Mouse (Mus musculus): ENCODE measurements around the gene Krtap1-4. TPM values are rescaled to one million over a fixed set of nuclear protein-coding genes. Genes with fewer than 3 reads are reported as not detected.
"Not testable (repeated sequence)": the region's sequence is repeated elsewhere in the genome, so short reads cannot be mapped to it uniquely, and the experiment has no call there.

Gene Krtap1-4
- total RNA-seq (2021): not detected
- long read RNA-seq, experiment 1: 0 reads
- long read RNA-seq, experiment 2: 0 reads

- no peak for DNase-seq
Measured at GRCm38 (mm10) chr11:99583245-99583704, at the start of gene Krtap1-4. Gene Krtap1-4 (minus strand): TSS chr11:99583654.

GRCm38 (mm10) chr11:99630890-99631289 is 47.4 kb upstream of the Krtap1-4 start:
- DNase-seq: no peak

- DNase-seq: no peak
Measured at GRCm38 (mm10) chr11:99628138-99628537, 44.7 kb upstream of the Krtap1-4 start, which contains the start of gene Krtap4-1. Gene Krtap4-1 (minus strand): TSS chr11:99628238.

- DNase-seq: no peak
Measured at GRCm38 (mm10) chr11:99620335-99620734, 36.9 kb upstream of the Krtap1-4 start, which contains the start of gene Gm11562. Gene Gm11562 (minus strand): TSS chr11:99620435.

- no peak for DNase-seq
Measured at GRCm38 (mm10) chr11:99614796-99615363, 31.4 kb upstream of the Krtap1-4 start, which contains the start of gene Krtap2-4. Gene Krtap2-4 (minus strand): TSS chr11:99614846.

- DNase-seq: not testable (repeated sequence)
Measured at GRCm38 (mm10) chr11:99610089-99610488, 26.6 kb upstream of the Krtap1-4 start, which contains the start of gene Gm11937. Gene Gm11937 (minus strand): TSS chr11:99610189.

- DNase-seq: no peak
Measured at GRCm38 (mm10) chr11:99609126-99609525, 25.7 kb upstream of the Krtap1-4 start.

GRCm38 (mm10) chr11:99603208-99603607 is 19.8 kb upstream of the Krtap1-4 start, which contains the start of gene Gm11938:
Gene Gm11938 (minus strand): TSS chr11:99603308.
- DNase-seq: not testable (repeated sequence)

GRCm38 (mm10) chr11:99597742-99598141 is 14.3 kb upstream of the Krtap1-4 start, which contains the start of gene Krtap9-3:
Gene Krtap9-3 (minus strand): TSS chr11:99598105.
- DNase-seq: not testable (repeated sequence)

- no peak for DNase-seq
Measured at GRCm38 (mm10) chr11:99590981-99591380, 7.5 kb upstream of the Krtap1-4 start, which contains the start of gene Krtap1-3. Gene Krtap1-3 (minus strand): TSS chr11:99591339.

- DNase-seq: no peak
Measured at GRCm38 (mm10) chr11:99585096-99585495, 1.6 kb upstream of the Krtap1-4 start.

- DNase-seq: no peak
Measured at GRCm38 (mm10) chr11:99581564-99581963, 1.9 kb downstream of the Krtap1-4 start.

GRCm38 (mm10) chr11:99581051-99581450 is 2.4 kb downstream of the Krtap1-4 start:
- no peak for DNase-seq

GRCm38 (mm10) chr11:99580636-99581035 is 2.8 kb downstream of the Krtap1-4 start, which contains the start of gene Krtap1-5:
Gene Krtap1-5 (minus strand): TSS chr11:99581016.
- DNase-seq: no peak

- peak; percentile 85 for DNase-seq
Measured at GRCm38 (mm10) chr11:99574106-99574505, 9.3 kb downstream of the Krtap1-4 start.

GRCm38 (mm10) chr11:99573164-99573563 is 10.3 kb downstream of the Krtap1-4 start:
- no peak for DNase-seq

GRCm38 (mm10) chr11:99566530-99566929 is 16.9 kb downstream of the Krtap1-4 start, which contains the start of gene Krtap3-1:
Gene Krtap3-1 (minus strand): TSS chr11:99566630.
- no peak for DNase-seq

GRCm38 (mm10) chr11:99562580-99562979 is 20.9 kb downstream of the Krtap1-4 start:
- DNase-seq: no peak

- DNase-seq: no peak
Measured at GRCm38 (mm10) chr11:99559366-99559765, 24.1 kb downstream of the Krtap1-4 start, which contains the start of gene Gm11939. Gene Gm11939 (minus strand): TSS chr11:99559466.

GRCm38 (mm10) chr11:99557976-99558745 is 25.3 kb downstream of the Krtap1-4 start:
- DNase-seq: no peak

GRCm38 (mm10) chr11:99556753-99557152 is 26.7 kb downstream of the Krtap1-4 start, which contains the start of gene Krtap3-2:
Gene Krtap3-2 (minus strand): TSS chr11:99556853.
- no peak for DNase-seq

- no peak for DNase-seq
Measured at GRCm38 (mm10) chr11:99556195-99556594, 27.3 kb downstream of the Krtap1-4 start.

All from adrenal gland, postnatal 10 days (tissue).